Mouse (Mus musculus) lung, postnatal 0 days (tissue): ENCODE results near the gene Ces3b.

ENCODE experiments used
- CTCF ChIP-seq: IDR thresholded peaks from 2 replicates; pipeline ENCODE4 v1.5.1; 2016; ENCODE audit warnings: antibody characterized with exemption, mild to moderate bottlenecking
- EP300 ChIP-seq: IDR thresholded peaks from 2 replicates; pipeline ENCODE4 v1.6.1; 2016; ENCODE audit warnings: antibody characterized with exemption, mild to moderate bottlenecking, control low read depth

- no peak for TF ChIP-seq EP300
- peak; percentile 91 for TF ChIP-seq CTCF
Measured at GRCm38 (mm10) chr8:105138423-105138822, 54.9 kb downstream of the Ces3b start.
